Mouse (Mus musculus) midbrain, embryonic 13.5 days (tissue): ENCODE results near the gene Slc35d3. TPM values are rescaled to one million over a fixed set of nuclear protein-coding genes. Genes with fewer than 3 reads are reported as not detected.

ENCODE experiments used
- ATAC-seq: fragments of 200-750 bp; cut with Nextera tagmentation; 2 replicates; pipeline ENCODE4 v1.8.0; 2017; ENCODE audit warnings: mild to moderate bottlenecking, moderate TSS enrichment, moderate library complexity
- H3K27ac ChIP-seq: fragments of 300-500 bp; sonication (generic); 2 replicates; pipeline ENCODE4 v1.5.1; 2015; ENCODE audit warnings: inconsistent platforms, mild to moderate bottlenecking, moderate library complexity
- H3K27me3 ChIP-seq: fragments of 300-500 bp; sonication (generic); 2 replicates; pipeline ENCODE4 v1.6.1; 2015; ENCODE audit warnings: mild to moderate bottlenecking, inconsistent platforms
- H3K36me3 ChIP-seq: fragments of 300-500 bp; sonication (generic); 2 replicates; pipeline ENCODE4 v1.6.1; 2015; ENCODE audit warnings: mild to moderate bottlenecking, inconsistent platforms
- H3K4me1 ChIP-seq: fragments of 300-500 bp; sonication (generic); replicated peaks from 2 replicates; pipeline ENCODE4 v1.6.1; 2015; ENCODE audit warnings: inconsistent platforms
- H3K4me2 ChIP-seq: fragments of 300-500 bp; sonication (generic); replicated peaks from 2 replicates; pipeline ENCODE4 v1.6.1; 2015; ENCODE audit warnings: moderate library complexity, mild to moderate bottlenecking, inconsistent platforms
- H3K4me3 ChIP-seq: fragments of 300-500 bp; sonication (generic); replicated peaks from 2 replicates; pipeline ENCODE4 v1.5.1; 2015; ENCODE audit warnings: mild to moderate bottlenecking, inconsistent platforms
- H3K9ac ChIP-seq: fragments of 300-500 bp; sonication (generic); replicated peaks from 2 replicates; pipeline ENCODE4 v1.6.1; 2015; ENCODE audit warnings: mild to moderate bottlenecking, inconsistent platforms
- H3K9me3 ChIP-seq: fragments of 300-500 bp; sonication (generic); 2 replicates; pipeline ENCODE4 v1.6.1; 2016; ENCODE audit warnings: mild to moderate bottlenecking, inconsistent platforms
- WGBS: fragments of 180-500 bp; shearing (Covaris S2); methylation state at CpG from one replicate; pipeline ENCODE4 v1.1.7; 2015; 5-methylcytosine and 5-hydroxymethylcytosine counted together
- polyA plus RNA-seq: library from polyadenylated mRNA; unstranded; fragments of >200 nt; fragmentation: Nextera tagmentation; extraction: Ambion mirVana; gene quantifications from 2 replicates; pipeline ENCODE4 v1.2.1, GENCODE M21; 2015

The Slc35d3 gene
- polyA plus RNA-seq, 1 experiment from 2014 or later, result 2.5 TPM

GRCm38 (mm10) chr10:19876669-19877068 lies 25.4 kb upstream of the Slc35d3 start:
- 0 out of 2 replicates have a peak overlapping the region, but pooled peaks have one; percentile 27 for H3K27ac ChIP-seq
- 52% methylated on average over 7 of the region's 7 CpGs for WGBS
- H3K4me1 ChIP-seq, result no peaks in the 10 kb centered on the region; the same call in 1 of the 2 replicates
- H3K4me2 ChIP-seq, result no peak overlapping the region
- H3K4me3 ChIP-seq, result no peak overlapping the region
- no peak overlapping the region for H3K9ac ChIP-seq
- H3K27me3 ChIP-seq, result no peaks in the 10 kb centered on the region
- no peaks in the 10 kb centered on the region for H3K9me3 ChIP-seq
- ATAC-seq, result peak; percentile 68; the same call in 1 of the 2 replicates
- no peaks in the 10 kb centered on the region for H3K36me3 ChIP-seq

- H3K36me3 ChIP-seq, result no peaks in the 10 kb centered on the region
- H3K9me3 ChIP-seq, result no peaks in the 10 kb centered on the region
- no peaks in the 10 kb centered on the region for H3K27me3 ChIP-seq
- H3K9ac ChIP-seq, result no peak overlapping the region
- no peaks in the 10 kb centered on the region; the same call in 1 of the 2 replicates for H3K4me1 ChIP-seq
- no peak overlapping the region for H3K4me3 ChIP-seq
- WGBS, result 91% methylated on average over 5 of the region's 5 CpGs
- H3K4me2 ChIP-seq, result no peak overlapping the region
- no peak for ATAC-seq
- no peak overlapping the region for H3K27ac ChIP-seq
Measured at GRCm38 (mm10) chr10:19875346-19875745, 24.1 kb upstream of the Slc35d3 start.

- no peak overlapping the region for H3K4me3 ChIP-seq
- H3K27ac ChIP-seq, result no peak overlapping the region
- peaks cover 14% of the 10 kb centered on the region for H3K4me1 ChIP-seq
- H3K4me2 ChIP-seq, result no peak overlapping the region
- H3K27me3 ChIP-seq, result peaks cover 36% of the 10 kb centered on the region
- H3K9ac ChIP-seq, result no peak overlapping the region
- 93% methylated on average over 7 of the region's 7 CpGs for WGBS
- H3K9me3 ChIP-seq, result no peaks in the 10 kb centered on the region
- H3K36me3 ChIP-seq, result no peaks in the 10 kb centered on the region
- ATAC-seq, result no peak
Measured at GRCm38 (mm10) chr10:19855597-19856306, 4.5 kb upstream of the Slc35d3 start.

- H3K9me3 ChIP-seq, result no peaks in the 10 kb centered on the region
- peaks cover 58% of the 10 kb centered on the region for H3K27me3 ChIP-seq
- H3K4me3 ChIP-seq, result no peak overlapping the region
- no peaks in the 10 kb centered on the region for H3K36me3 ChIP-seq
- no peak for ATAC-seq
- H3K4me2 ChIP-seq, result no peak overlapping the region
- H3K9ac ChIP-seq, result no peak overlapping the region
- no peak overlapping the region for H3K27ac ChIP-seq
- 81% methylated on average over 2 of the region's 2 CpGs for WGBS
- H3K4me1 ChIP-seq, result peaks cover 32% of the 10 kb centered on the region
Measured at GRCm38 (mm10) chr10:19853609-19854008, 2.4 kb upstream of the Slc35d3 start.

- H3K27ac ChIP-seq, result no peak overlapping the region
- WGBS, result 35% methylated on average over 6 of the region's 6 CpGs
- no peak for ATAC-seq
- H3K4me3 ChIP-seq, result no peak overlapping the region
- H3K27me3 ChIP-seq, result peaks cover 63% of the 10 kb centered on the region
- no peak overlapping the region for H3K9ac ChIP-seq
- no peaks in the 10 kb centered on the region for H3K9me3 ChIP-seq
- H3K4me2 ChIP-seq, result no peak overlapping the region
- H3K36me3 ChIP-seq, result no peaks in the 10 kb centered on the region
- peaks cover 32% of the 10 kb centered on the region for H3K4me1 ChIP-seq
Measured at GRCm38 (mm10) chr10:19852776-19853175, 1.5 kb upstream of the Slc35d3 start.

GRCm38 (mm10) chr10:19850544-19850997 lies 688 bp downstream of the Slc35d3 start:
- H3K4me3 ChIP-seq, result peak overlapping the region; percentile 62
- H3K27me3 ChIP-seq, result peaks cover 78% of the 10 kb centered on the region
- H3K9ac ChIP-seq, result peak overlapping the region; percentile 66
- peaks cover 32% of the 10 kb centered on the region for H3K4me1 ChIP-seq
- H3K9me3 ChIP-seq, result no peaks in the 10 kb centered on the region
- peak; percentile 74 for ATAC-seq
- no peaks in the 10 kb centered on the region for H3K36me3 ChIP-seq
- WGBS, result under 1% methylated on average over 36 of the region's 36 CpGs
- H3K4me2 ChIP-seq, result peak overlapping the region; percentile 98
- no peak overlapping the region for H3K27ac ChIP-seq

GRCm38 (mm10) chr10:19849771-19850365 lies 1.4 kb downstream of the Slc35d3 start:
- peak overlapping the region; percentile 62 for H3K4me3 ChIP-seq
- ATAC-seq, result peak; percentile 66
- H3K9me3 ChIP-seq, result no peaks in the 10 kb centered on the region
- 1% methylated on average over 32 of the region's 32 CpGs for WGBS
- H3K4me1 ChIP-seq, result peaks cover 32% of the 10 kb centered on the region
- H3K27me3 ChIP-seq, result peaks cover 78% of the 10 kb centered on the region
- peak overlapping the region; percentile 66 for H3K9ac ChIP-seq
- peak overlapping the region; percentile 98 for H3K4me2 ChIP-seq
- H3K27ac ChIP-seq, result no peak overlapping the region
- H3K36me3 ChIP-seq, result no peaks in the 10 kb centered on the region

GRCm38 (mm10) chr10:19848928-19849770 lies 2.1 kb downstream of the Slc35d3 start:
- WGBS, result 4% methylated on average over 44 of the region's 44 CpGs
- Histone ChIP-seq H3K4me3 (peak overlapping the region; percentile 62), H3K9me3 (no peaks in the 10 kb centered on the region), H3K27me3 (peaks cover 77% of the 10 kb centered on the region), H3K27ac (no peak overlapping the region), H3K9ac (0 out of 2 replicates have a peak overlapping the region, but pooled peaks have one; percentile 66), H3K4me2 (peak overlapping the region; percentile 98), H3K4me1 (peaks cover 32% of the 10 kb centered on the region), H3K36me3 (no peaks in the 10 kb centered on the region)
- ATAC-seq, result peak; percentile 11; the same call in 1 of the 2 replicates

- Histone ChIP-seq H3K9me3 (0 out of 2 replicates have a peak, but pooled peaks cover 4% of the 10 kb centered on the region), H3K4me3 (no peak overlapping the region), H3K4me2 (no peak overlapping the region), H3K4me1 (peaks cover 5% of the 10 kb centered on the region; the same call in 1 of the 2 replicates), H3K27me3 (peaks cover 3% of the 10 kb centered on the region; the same call in 1 of the 2 replicates), H3K9ac (no peak overlapping the region), H3K27ac (no peak overlapping the region), H3K36me3 (no peaks in the 10 kb centered on the region)
- 94% methylated on average over 5 of the region's 5 CpGs for WGBS
- ATAC-seq, result no peak
Measured at GRCm38 (mm10) chr10:19839836-19840235, 11.4 kb downstream of the Slc35d3 start.

- peak; percentile 87 for ATAC-seq
- Histone ChIP-seq H3K4me1 (peaks cover 5% of the 10 kb centered on the region; the same call in 1 of the 2 replicates), H3K4me3 (no peak overlapping the region), H3K27ac (no peak overlapping the region), H3K27me3 (no peaks in the 10 kb centered on the region; the same call in 1 of the 2 replicates), H3K9ac (no peak overlapping the region), H3K9me3 (no peaks in the 10 kb centered on the region), H3K4me2 (no peak overlapping the region), H3K36me3 (no peaks in the 10 kb centered on the region)
- whole genome bisulfite sequencing, result 59% methylated on average over 8 of the region's 8 CpGs
Measured at GRCm38 (mm10) chr10:19835887-19836710, 15.2 kb downstream of the Slc35d3 start.

- no peak overlapping the region for H3K4me2 ChIP-seq
- H3K27ac ChIP-seq, result no peak overlapping the region
- no peak overlapping the region for H3K9ac ChIP-seq
- H3K4me1 ChIP-seq, result peaks cover 5% of the 10 kb centered on the region; the same call in 1 of the 2 replicates
- WGBS, result 97% methylated on average over 6 of the region's 6 CpGs
- no peaks in the 10 kb centered on the region for H3K27me3 ChIP-seq
- no peaks in the 10 kb centered on the region for H3K9me3 ChIP-seq
- no peak for ATAC-seq
- no peak overlapping the region for H3K4me3 ChIP-seq
- H3K36me3 ChIP-seq, result no peaks in the 10 kb centered on the region
Measured at GRCm38 (mm10) chr10:19834222-19834621, 17.0 kb downstream of the Slc35d3 start.
